Mouse (Mus musculus) myocyte (in vitro differentiated cells): ENCODE measurements around the gene Xrcc3.

Experiments used
- E2F4 ChIP-seq: IDR thresholded peaks from one replicate; pipeline ENCODE4 v1.6.1; 2011; ENCODE audit warnings: mild to moderate bottlenecking, control low read depth, moderate library complexity; ENCODE audit not compliant: insufficient read depth
- MAX ChIP-seq: IDR thresholded peaks from one replicate; pipeline ENCODE4 v1.6.1; 2011; ENCODE audit warnings: low read depth, mild to moderate bottlenecking, control low read depth
- MYOD1 ChIP-seq, 3 experiments: IDR thresholded peaks; one replicate each; pipeline ENCODE4 v1.6.1; 2011; ENCODE audit warnings: control low read depth in 2 of 3, low read depth in 2 of 3, mild to moderate bottlenecking in 2 of 3, moderate library complexity in 1 of 3; ENCODE audit not compliant: insufficient read length in 2 of 3, control insufficient read depth in 1 of 3
- MYOG ChIP-seq, 3 experiments: IDR thresholded peaks; one replicate each; pipeline ENCODE4 v1.6.1; 2011; ENCODE audit warnings: control low read depth in 2 of 3, low read depth in 2 of 3, mild to moderate bottlenecking in 2 of 3; ENCODE audit not compliant: insufficient read length in 2 of 3, control insufficient read depth in 1 of 3, insufficient read depth in 1 of 3
- POLR2A ChIP-seq: IDR thresholded peaks from one replicate; pipeline ENCODE4 v1.6.1; 2011; ENCODE audit warnings: low read depth, mild to moderate bottlenecking, control low read depth, moderate library complexity; ENCODE audit not compliant: insufficient read length

DNA sequence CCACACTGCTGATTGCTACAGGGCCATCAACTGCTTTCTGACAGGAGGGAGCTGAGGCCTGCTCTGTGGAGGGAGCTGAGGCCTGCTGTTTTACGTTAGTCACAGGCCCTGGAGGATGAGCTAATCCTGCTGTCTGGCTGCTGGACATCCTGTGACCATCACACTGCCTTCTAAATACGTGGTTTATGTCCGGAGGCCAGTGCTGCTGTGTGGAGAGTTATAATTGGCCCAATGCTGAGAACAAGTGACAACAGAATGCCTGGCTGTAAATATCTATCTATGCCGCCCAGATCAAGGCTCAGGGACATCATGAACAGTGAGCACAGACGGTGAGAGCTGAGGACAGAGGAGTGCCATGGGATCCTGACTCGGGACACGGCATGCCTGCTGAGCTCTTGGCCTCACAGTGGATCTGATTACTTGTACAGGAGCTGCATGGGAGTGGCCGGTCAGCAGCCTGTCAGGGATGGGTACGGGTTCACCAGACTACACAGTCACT, 34.7 kb upstream of the Xrcc3 start:
- peak; percentile 53 for TF ChIP-seq POLR2A
- peak in 1 of 3 experiments; percentile 24 for TF ChIP-seq MYOG (IDR thresholded peaks at IDR 0.05; ENCODE audit: control insufficient read depth in 1 of 3, insufficient read depth in 1 of 3, insufficient read length in 2 of 3, low read depth in 2 of 3)
- TF ChIP-seq MYOD1 (IDR thresholded peaks at IDR 0.05; ENCODE audit: control insufficient read depth in 1 of 3, insufficient read length in 2 of 3, low read depth in 2 of 3): no peak
- no peak for TF ChIP-seq E2F4
- no peak for TF ChIP-seq MAX
